Mouse (Mus musculus): ENCODE data around the gene Cs. TPM values are rescaled to one million over a fixed set of nuclear protein-coding genes. Genes with fewer than 3 reads are reported as not detected.
A peak's percentile ranks its signal among the peaks of the same experiment; 100 is the strongest.
"Not testable (repeated sequence)": the region's sequence is repeated elsewhere in the genome, so short reads cannot be mapped to it uniquely, and the experiment has no call there.

Cs gene
- 205 and 211 TPM in 2 replicates for polyA plus RNA-seq (2014; fragmentation: Nextera tagmentation; extraction: Ambion mirVana)

- H3K27me3 ChIP-seq (ENCODE audit: insufficient read depth, low read length) = no peaks in the 10 kb centered on the region
- peak within 1 kb of the TSS; percentile 85 for H3K27ac ChIP-seq (ENCODE audit: low read depth)
- peak within 1 kb of the TSS; percentile 94 for H3K4me2 ChIP-seq
- H3K9ac ChIP-seq = peak within 1 kb of the TSS; percentile 85
- no peak for TF ChIP-seq CTCF (IDR thresholded peaks at IDR 0.05; ENCODE audit: low read depth)
- peak; percentile 98 for ATAC-seq (ENCODE audit: insufficient read depth)
- H3K9me3 ChIP-seq (ENCODE audit: low read depth, low read length) = no peaks in the 10 kb centered on the region
- under 1% methylated on average over 59 of the region's 61 CpGs for WGBS
- H3K36me3 ChIP-seq (ENCODE audit: insufficient read depth) = peaks cover 9% of the 10 kb centered on the region; the same call in 1 of the 2 replicates
- DNase-seq = peak; percentile 99
- H3K4me1 ChIP-seq (ENCODE audit: insufficient read depth) = peaks cover 8% of the 10 kb centered on the region
- H3K4me3 ChIP-seq (ENCODE audit: low read depth, low read length) = peak within 1 kb of the TSS; percentile 93
Observed at GRCm38 (mm10) chr10:128337306-128338181, at the start of gene Cs. Gene Cs (plus strand): TSS chr10:128337734.

- H3K9me3 ChIP-seq (ENCODE audit: low read depth, low read length); H3K9ac ChIP-seq; H3K4me1 ChIP-seq (ENCODE audit: insufficient read depth); H3K27ac ChIP-seq (ENCODE audit: low read depth); ATAC-seq (ENCODE audit: insufficient read depth); DNase-seq; H3K4me2 ChIP-seq; H3K27me3 ChIP-seq (ENCODE audit: insufficient read depth, low read length); H3K4me3 ChIP-seq (ENCODE audit: low read depth, low read length): not testable (repeated sequence)
- H3K36me3 ChIP-seq (ENCODE audit: insufficient read depth) = peaks cover 30% of the 10 kb centered on the region
- 87% methylated on average over 1 of the region's 1 CpGs for WGBS
Observed at GRCm38 (mm10) chr10:128290594-128290993, 46.9 kb upstream of the Cs start.

- Histone ChIP-seq H3K36me3 (ENCODE audit: insufficient read depth) (peaks cover 9% of the 10 kb centered on the region; the same call in 1 of the 2 replicates), H3K9me3 (ENCODE audit: low read depth, low read length) (no peaks in the 10 kb centered on the region), H3K27ac (ENCODE audit: low read depth) (no peak overlapping the region), H3K4me2 (no peak overlapping the region), H3K4me1 (ENCODE audit: insufficient read depth) (no peaks in the 10 kb centered on the region), H3K4me3 (ENCODE audit: low read depth, low read length) (no peak overlapping the region), H3K27me3 (ENCODE audit: insufficient read depth, low read length) (no peaks in the 10 kb centered on the region), H3K9ac (no peak overlapping the region)
- no peak for TF ChIP-seq CTCF (IDR thresholded peaks at IDR 0.05; ENCODE audit: low read depth)
- WGBS = 68% methylated on average over 13 of the region's 13 CpGs
- ATAC-seq (ENCODE audit: insufficient read depth) (no peak), DNase-seq (no peak)
Observed at GRCm38 (mm10) chr10:128296370-128297090, 41.0 kb upstream of the Cs start.

- Histone ChIP-seq H3K9me3 (ENCODE audit: low read depth, low read length) (no peaks in the 10 kb centered on the region), H3K27ac (ENCODE audit: low read depth) (peak overlapping the region; percentile 65; the same call in 1 of the 2 replicates), H3K4me1 (ENCODE audit: insufficient read depth) (peaks cover 1% of the 10 kb centered on the region; the same call in 1 of the 2 replicates), H3K36me3 (ENCODE audit: insufficient read depth) (0 out of 2 replicates have a peak, but pooled peaks cover 3% of the 10 kb centered on the region), H3K4me2 (peak overlapping the region; percentile 20; the same call in 1 of the 2 replicates), H3K4me3 (ENCODE audit: low read depth, low read length) (no peak overlapping the region), H3K9ac (no peak overlapping the region), H3K27me3 (ENCODE audit: insufficient read depth, low read length) (no peaks in the 10 kb centered on the region)
- 47% methylated on average over 4 of the region's 4 CpGs for WGBS
- no peak for TF ChIP-seq CTCF (IDR thresholded peaks at IDR 0.05; ENCODE audit: low read depth)
- ATAC-seq (ENCODE audit: insufficient read depth) (peak; percentile 26; the same call in 1 of the 2 replicates), DNase-seq (peak; percentile 61)
Observed at GRCm38 (mm10) chr10:128297221-128297620, 40.3 kb upstream of the Cs start.

- H3K4me3 ChIP-seq (ENCODE audit: low read depth, low read length) = no peak overlapping the region
- ATAC-seq (ENCODE audit: insufficient read depth) (peak; percentile 81), DNase-seq (peak; percentile 82)
- H3K36me3 ChIP-seq (ENCODE audit: insufficient read depth) = no peaks in the 10 kb centered on the region
- 58% methylated on average over 11 of the region's 11 CpGs for WGBS
- no peak for TF ChIP-seq CTCF (IDR thresholded peaks at IDR 0.05; ENCODE audit: low read depth)
- peaks cover 3% of the 10 kb centered on the region; the same call in 1 of the 2 replicates for H3K4me1 ChIP-seq (ENCODE audit: insufficient read depth)
- no peaks in the 10 kb centered on the region for H3K27me3 ChIP-seq (ENCODE audit: insufficient read depth, low read length)
- no peaks in the 10 kb centered on the region for H3K9me3 ChIP-seq (ENCODE audit: low read depth, low read length)
- peak overlapping the region; percentile 20; the same call in 1 of the 2 replicates for H3K4me2 ChIP-seq
- peak overlapping the region; percentile 65; the same call in 1 of the 2 replicates for H3K27ac ChIP-seq (ENCODE audit: low read depth)
- peak overlapping the region; percentile 26 for H3K9ac ChIP-seq
Observed at GRCm38 (mm10) chr10:128297622-128298021, 39.9 kb upstream of the Cs start.

GRCm38 (mm10) chr10:128298243-128298642 is 39.3 kb upstream of the Cs start:
- no peak for ATAC-seq (ENCODE audit: insufficient read depth)
- no peak overlapping the region for H3K4me3 ChIP-seq (ENCODE audit: low read depth, low read length)
- peaks cover 3% of the 10 kb centered on the region; the same call in 1 of the 2 replicates for H3K4me1 ChIP-seq (ENCODE audit: insufficient read depth)
- no peak overlapping the region for H3K4me2 ChIP-seq
- H3K36me3 ChIP-seq (ENCODE audit: insufficient read depth) = no peaks in the 10 kb centered on the region
- WGBS = 65% methylated on average over 6 of the region's 6 CpGs
- peak; percentile 8 for DNase-seq
- H3K27me3 ChIP-seq (ENCODE audit: insufficient read depth, low read length) = no peaks in the 10 kb centered on the region
- no peak overlapping the region for H3K27ac ChIP-seq (ENCODE audit: low read depth)
- 0 out of 2 replicates have a peak overlapping the region, but pooled peaks have one; percentile 26 for H3K9ac ChIP-seq
- no peak for TF ChIP-seq CTCF (IDR thresholded peaks at IDR 0.05; ENCODE audit: low read depth)
- H3K9me3 ChIP-seq (ENCODE audit: low read depth, low read length) = no peaks in the 10 kb centered on the region
